Mouse (Mus musculus) liver, adult 2 months (tissue): Measurements from ENCODE around the gene Mef2d.

Experiments used
- CTCF ChIP-seq: fragments of 200-500 bp; IDR thresholded peaks from 2 replicates; pipeline ENCODE4 v1.5.1; 2011; ENCODE audit warnings: low read depth, low read length, control low read depth
- POLR2A ChIP-seq: fragments of 200-500 bp; IDR thresholded peaks from 2 replicates; pipeline ENCODE4 v1.6.1; 2011; ENCODE audit warnings: low read length, control low read depth; ENCODE audit not compliant: insufficient read depth; ENCODE audit errors: extremely low read depth

- no peak for TF ChIP-seq CTCF
- TF ChIP-seq POLR2A: no peak
Observed at GRCm38 (mm10) chr3:88210918-88211317, 68.7 kb downstream of the Mef2d start.
